Mouse (Mus musculus): Measurements from ENCODE around the gene Patj. TPM values are rescaled to one million over a fixed set of nuclear protein-coding genes. Genes with fewer than 3 reads are reported as not detected.

Gene Patj
- polyA plus RNA-seq, 1 experiment from 2014 or later, result 2.8 TPM

DNA sequence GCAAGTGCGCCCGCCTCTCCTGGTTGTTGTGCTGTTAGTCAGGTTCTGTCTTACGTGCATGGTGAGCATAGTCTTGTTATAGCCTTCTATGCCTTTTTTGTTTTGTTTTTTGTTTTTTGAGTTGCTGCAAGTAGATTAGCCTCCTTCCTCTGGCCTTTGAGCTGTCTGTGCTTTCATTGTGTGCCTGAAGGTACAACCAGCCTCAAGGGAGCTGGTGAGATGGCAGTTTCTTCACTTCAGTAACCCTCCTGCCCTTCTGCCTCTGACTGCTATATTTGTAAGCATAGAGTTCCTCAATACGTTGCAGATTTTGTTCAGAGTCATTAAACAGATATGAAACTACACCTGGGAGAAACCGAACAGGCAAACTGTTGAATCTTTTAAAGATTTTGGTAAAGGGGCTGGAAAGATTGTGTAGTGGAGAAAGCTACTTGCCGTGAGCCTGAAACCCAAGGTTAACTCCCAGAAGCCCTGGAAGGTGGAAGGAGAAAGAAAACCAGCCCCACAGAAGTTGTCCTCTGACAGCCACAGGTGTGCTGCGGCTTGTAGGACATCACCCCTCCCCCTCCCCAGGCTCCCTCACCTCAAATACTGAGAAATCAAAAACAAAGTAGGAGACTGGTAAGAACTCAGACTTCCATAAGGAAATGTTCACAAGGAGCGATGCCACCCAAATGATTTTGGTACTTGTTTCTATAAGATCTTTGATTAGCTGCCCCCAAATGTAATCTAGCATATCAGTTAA, 43.8 kb downstream of the Patj start:
- no peaks in the 10 kb centered on the region for H3K4me1 ChIP-seq (ENCODE audit: insufficient read depth)
- 75% methylated on average over 8 of the region's 8 CpGs for WGBS (ENCODE audit: insufficient replicate concordance)
- no peak overlapping the region for H3K4me2 ChIP-seq (ENCODE audit: low read depth, low read length)
- H3K4me3 ChIP-seq (ENCODE audit: low read depth, low read length), result no peak overlapping the region
- no peak for DNase-seq
- no peaks in the 10 kb centered on the region for H3K36me3 ChIP-seq (replicated peaks; ENCODE audit: insufficient read depth, low read length)
- no peak overlapping the region for H3K9ac ChIP-seq (replicated peaks)
- no peaks in the 10 kb centered on the region for H3K9me3 ChIP-seq (ENCODE audit: low read length)
- TF ChIP-seq CTCF (IDR thresholded peaks at IDR 0.05; ENCODE audit: low read depth) (no peak), EP300 (IDR thresholded peaks at IDR 0.05; ENCODE audit: low read depth) (no peak)
- no peak for ATAC-seq
- no peaks in the 10 kb centered on the region for H3K27me3 ChIP-seq (ENCODE audit: insufficient read depth, low read length)
- no peak overlapping the region for H3K27ac ChIP-seq (ENCODE audit: low read depth)

GRCm38 (mm10) chr4:98441248-98441647, 45.7 kb downstream of the Patj start:
- no peak overlapping the region for H3K4me3 ChIP-seq (ENCODE audit: low read depth, low read length)
- ATAC-seq (no peak), DNase-seq (no peak)
- H3K27ac ChIP-seq (ENCODE audit: low read depth), result no peak overlapping the region
- 78% methylated on average over 3 of the region's 3 CpGs for WGBS (ENCODE audit: insufficient replicate concordance)
- H3K4me1 ChIP-seq (ENCODE audit: insufficient read depth), result no peaks in the 10 kb centered on the region
- H3K9me3 ChIP-seq (ENCODE audit: low read length), result no peaks in the 10 kb centered on the region
- H3K27me3 ChIP-seq (ENCODE audit: insufficient read depth, low read length), result no peaks in the 10 kb centered on the region
- H3K4me2 ChIP-seq (ENCODE audit: low read depth, low read length), result no peak overlapping the region
- TF ChIP-seq EP300 (IDR thresholded peaks at IDR 0.05; ENCODE audit: low read depth) (no peak), CTCF (IDR thresholded peaks at IDR 0.05; ENCODE audit: low read depth) (no peak)
- H3K36me3 ChIP-seq (replicated peaks; ENCODE audit: insufficient read depth, low read length), result no peaks in the 10 kb centered on the region
- H3K9ac ChIP-seq (replicated peaks), result no peak overlapping the region

GRCm38 (mm10) chr4:98444437-98445139, 49.0 kb downstream of the Patj start:
- no peaks in the 10 kb centered on the region for H3K9me3 ChIP-seq (ENCODE audit: low read length)
- DNase-seq (peak; percentile 25), ATAC-seq (no peak)
- no peak overlapping the region for H3K4me3 ChIP-seq (ENCODE audit: low read depth, low read length)
- no peak overlapping the region for H3K27ac ChIP-seq (ENCODE audit: low read depth)
- H3K4me1 ChIP-seq (ENCODE audit: insufficient read depth), result no peaks in the 10 kb centered on the region
- 76% methylated on average over 10 of the region's 10 CpGs for WGBS (ENCODE audit: insufficient replicate concordance)
- no peak overlapping the region for H3K9ac ChIP-seq (replicated peaks)
- H3K4me2 ChIP-seq (ENCODE audit: low read depth, low read length), result no peak overlapping the region
- no peaks in the 10 kb centered on the region for H3K27me3 ChIP-seq (ENCODE audit: insufficient read depth, low read length)
- TF ChIP-seq EP300 (IDR thresholded peaks at IDR 0.05; ENCODE audit: low read depth) (no peak), CTCF (IDR thresholded peaks at IDR 0.05; ENCODE audit: low read depth) (peak; percentile 58)
- H3K36me3 ChIP-seq (replicated peaks; ENCODE audit: insufficient read depth, low read length), result no peaks in the 10 kb centered on the region

DNA sequence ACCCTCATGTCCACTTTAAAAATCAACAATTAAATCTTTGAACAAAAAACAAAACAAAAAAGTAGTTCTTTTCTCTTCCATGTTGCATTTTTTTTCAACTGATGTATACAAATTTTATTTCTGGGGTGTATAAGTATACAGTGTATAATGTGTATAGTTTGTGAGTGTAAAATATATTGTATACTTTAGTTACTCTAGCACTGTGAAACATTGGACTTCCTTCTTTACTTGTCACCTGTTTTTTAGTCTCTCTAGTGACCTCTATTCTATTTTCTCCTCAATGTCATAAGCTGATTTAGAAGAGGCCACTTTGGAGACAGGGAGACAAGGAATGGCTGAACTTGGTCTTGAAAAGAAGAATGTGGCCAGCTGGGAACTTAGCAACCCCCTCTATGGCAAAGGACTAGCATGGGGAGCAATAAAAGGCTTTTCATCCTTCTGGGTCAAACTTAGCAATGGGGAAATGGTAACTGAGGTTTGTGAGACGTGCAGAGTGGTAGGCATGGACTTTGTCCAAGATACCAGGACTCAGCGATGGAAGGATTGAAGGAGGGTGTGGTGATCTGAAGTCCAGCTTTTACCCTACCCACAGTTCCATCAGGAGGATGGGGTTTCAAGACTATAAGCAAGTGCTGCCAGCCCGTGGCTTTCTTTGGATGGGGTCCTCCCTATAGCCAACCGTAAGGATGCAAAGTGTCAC, 54.1 kb downstream of the Patj start:
- ATAC-seq, result no peak
- H3K4me2 ChIP-seq (ENCODE audit: low read depth, low read length), result no peak overlapping the region

DNA sequence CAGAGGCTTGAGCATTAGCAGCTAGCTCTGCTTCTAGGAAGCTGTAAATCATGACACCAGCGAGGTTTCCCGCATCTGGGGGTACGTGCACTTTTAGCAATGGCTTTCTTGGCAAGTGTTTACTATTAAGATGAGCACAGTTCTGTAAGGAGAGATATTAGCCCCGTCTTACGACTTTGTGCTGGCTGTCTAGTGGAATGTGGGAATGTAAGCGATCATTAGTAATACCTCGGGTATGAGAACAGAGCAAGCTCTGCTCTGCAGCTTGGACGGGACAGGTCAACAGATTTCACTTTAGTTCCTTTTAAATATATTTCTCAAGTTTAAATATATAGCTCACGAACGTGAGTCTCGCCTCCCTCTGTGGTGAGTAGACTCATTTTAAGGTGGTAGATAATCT, 54.7 kb downstream of the Patj start:
- Histone ChIP-seq H3K27ac (ENCODE audit: low read depth) (no peak overlapping the region), H3K4me3 (ENCODE audit: low read depth, low read length) (no peak overlapping the region), H3K27me3 (ENCODE audit: insufficient read depth, low read length) (no peaks in the 10 kb centered on the region), H3K9me3 (ENCODE audit: low read length) (no peaks in the 10 kb centered on the region), H3K4me1 (ENCODE audit: insufficient read depth) (no peaks in the 10 kb centered on the region), H3K36me3 (replicated peaks; ENCODE audit: insufficient read depth, low read length) (no peaks in the 10 kb centered on the region), H3K4me2 (ENCODE audit: low read depth, low read length) (no peak overlapping the region), H3K9ac (replicated peaks) (no peak overlapping the region)
- WGBS (ENCODE audit: insufficient replicate concordance), result 70% methylated on average over 11 of the region's 11 CpGs
- TF ChIP-seq CTCF (IDR thresholded peaks at IDR 0.05; ENCODE audit: low read depth) (no peak), EP300 (IDR thresholded peaks at IDR 0.05; ENCODE audit: low read depth) (no peak)
- DNase-seq (no peak), ATAC-seq (no peak)

More for the DNA sequence above, 54.1 kb downstream of the Patj start:
- H3K4me1 ChIP-seq (ENCODE audit: insufficient read depth), result no peaks in the 10 kb centered on the region
- H3K9ac ChIP-seq (replicated peaks), result no peak overlapping the region
- DNase-seq, result no peak
- H3K27ac ChIP-seq (ENCODE audit: low read depth), result no peak overlapping the region
- H3K36me3 ChIP-seq (replicated peaks; ENCODE audit: insufficient read depth, low read length), result no peaks in the 10 kb centered on the region
- H3K9me3 ChIP-seq (ENCODE audit: low read length), result no peaks in the 10 kb centered on the region
- TF ChIP-seq EP300 (IDR thresholded peaks at IDR 0.05; ENCODE audit: low read depth), result no peak
- TF ChIP-seq CTCF (IDR thresholded peaks at IDR 0.05; ENCODE audit: low read depth), result no peak
- no peaks in the 10 kb centered on the region for H3K27me3 ChIP-seq (ENCODE audit: insufficient read depth, low read length)
- WGBS (ENCODE audit: insufficient replicate concordance), result 68% methylated on average over 4 of the region's 4 CpGs
- H3K4me3 ChIP-seq (ENCODE audit: low read depth, low read length), result no peak overlapping the region

- no peaks in the 10 kb centered on the region for H3K4me1 ChIP-seq (ENCODE audit: insufficient read depth)
- H3K9ac ChIP-seq (replicated peaks), result no peak overlapping the region
- H3K27me3 ChIP-seq (ENCODE audit: insufficient read depth, low read length), result no peaks in the 10 kb centered on the region
- 80% methylated on average over 5 of the region's 5 CpGs for WGBS (ENCODE audit: insufficient replicate concordance)
- no peak overlapping the region for H3K4me2 ChIP-seq (ENCODE audit: low read depth, low read length)
- no peak for DNase-seq
- TF ChIP-seq EP300 (IDR thresholded peaks at IDR 0.05; ENCODE audit: low read depth) (no peak), CTCF (IDR thresholded peaks at IDR 0.05; ENCODE audit: low read depth) (no peak)
- no peak overlapping the region for H3K4me3 ChIP-seq (ENCODE audit: low read depth, low read length)
- no peaks in the 10 kb centered on the region for H3K36me3 ChIP-seq (replicated peaks; ENCODE audit: insufficient read depth, low read length)
- no peaks in the 10 kb centered on the region for H3K9me3 ChIP-seq (ENCODE audit: low read length)
- no peak overlapping the region for H3K27ac ChIP-seq (ENCODE audit: low read depth)
- no peak for ATAC-seq
Observed at GRCm38 (mm10) chr4:98450829-98451228, 55.2 kb downstream of the Patj start.

All from liver, postnatal 0 days (tissue).